Mouse (Mus musculus) adrenal gland, adult 2 months (tissue): ENCODE results near the gene Clcn2. TPM values are rescaled to one million over a fixed set of nuclear protein-coding genes. Genes with fewer than 3 reads are reported as not detected.

ENCODE experiments used
- DNase-seq: peaks from one replicate; pipeline ENCODE4 v3.0.0; 2021
- long read RNA-seq: library from polyadenylated mRNA; stranded (forward); transcript quantifications from one replicate; pipeline ENCODE4 v2.0.0, GENCODE M21; 2021
- polyA plus RNA-seq: library from polyadenylated mRNA; depleted of rRNA; stranded (reverse); fragments of >200 nt; gene quantifications from 2 replicates; pipeline ENCODE4 v1.2.3, GENCODE M21; 2012; rRNA removed
- total RNA-seq, 2 experiments: library from RNA; stranded (reverse); gene quantifications; 2 replicates each; pipeline ENCODE4 v1.2.3; 2021

The Clcn2 gene
- total RNA-seq = 10 to 100 TPM; 24.5 to 60.5 TPM
- 198 and 282 TPM in 2 replicates for polyA plus RNA-seq
- long read RNA-seq, transcript Clcn2-201 (24 exons, 3,128 nt) = major isoform, 8 of 22 reads
- long read RNA-seq, partial matches to known transcripts = 0 of 22 reads
- long read RNA-seq, other reads (novel, unspliced or antisense) = 14 of 22 reads

DNA sequence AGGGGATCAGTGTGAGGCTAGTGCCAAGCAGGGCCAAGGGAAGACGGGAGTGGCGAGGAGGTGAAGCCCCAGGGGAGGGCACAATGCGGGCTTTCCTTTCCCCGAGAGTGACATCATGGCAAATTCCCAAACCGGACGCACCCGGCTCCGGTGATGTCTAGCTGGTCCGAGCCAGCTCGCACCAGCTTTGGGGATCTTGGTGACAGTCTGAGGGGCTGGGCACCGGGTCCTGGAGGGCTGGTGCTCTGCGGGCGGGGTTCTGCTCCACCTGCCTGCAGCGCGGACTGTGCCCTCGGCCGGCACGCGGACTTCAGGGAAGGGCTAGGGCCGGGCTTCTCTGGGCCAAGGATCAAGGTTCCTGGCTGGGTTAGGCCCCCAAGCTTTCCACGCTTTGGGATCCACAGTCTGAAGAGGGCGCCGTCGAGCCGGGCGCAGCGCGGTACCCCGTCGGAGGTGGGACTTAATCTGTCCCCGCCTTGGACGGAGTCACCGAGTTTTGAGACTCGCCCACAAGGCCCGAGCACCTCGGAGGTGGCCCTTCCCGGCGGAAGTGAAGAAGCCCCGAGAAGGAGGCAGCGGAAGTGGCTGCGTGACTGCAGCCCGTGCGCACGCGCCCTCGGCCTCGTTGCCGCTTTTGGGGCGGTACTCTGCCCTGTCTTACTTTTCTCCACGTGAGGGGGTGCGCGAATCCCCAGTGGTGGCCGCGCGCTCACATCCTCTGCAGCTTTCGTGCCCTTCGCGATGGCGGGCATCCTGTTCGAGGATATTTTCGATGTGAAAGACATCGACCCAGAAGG is at the start of gene Clcn2, which contains the start of gene Polr2h:
Clcn2 (minus strand) TSS at position 566 of the 797 bp plus-strand sequence.
Polr2h (plus strand) TSS at position 485 of the 797 bp plus-strand sequence.
- peak; percentile 99 for DNase-seq

DNA sequence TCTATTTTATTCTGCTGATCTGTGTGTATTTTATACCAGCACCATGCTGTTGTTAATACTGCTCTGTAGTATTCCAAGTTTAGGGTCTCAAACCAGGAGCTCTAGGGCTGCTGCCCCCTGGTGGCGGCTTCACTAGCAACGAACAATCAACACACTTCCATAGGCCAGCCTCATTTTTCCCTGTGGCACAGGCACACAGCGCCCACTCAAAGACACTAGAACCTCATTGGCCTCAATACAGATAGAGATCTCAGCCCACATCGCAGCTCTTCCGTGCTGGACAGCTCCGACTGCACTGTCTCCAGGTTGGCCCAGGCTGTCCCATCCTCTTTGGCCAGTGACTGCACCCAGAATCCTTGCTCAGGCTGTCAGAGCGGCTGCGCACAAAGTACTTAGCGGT is 47.7 kb upstream of the Clcn2 start:
- peak; percentile 38 for DNase-seq

GRCm38 (mm10) chr16:20761681-20762080 is 44.1 kb upstream of the Clcn2 start:
- DNase-seq = peak; percentile 59

DNA sequence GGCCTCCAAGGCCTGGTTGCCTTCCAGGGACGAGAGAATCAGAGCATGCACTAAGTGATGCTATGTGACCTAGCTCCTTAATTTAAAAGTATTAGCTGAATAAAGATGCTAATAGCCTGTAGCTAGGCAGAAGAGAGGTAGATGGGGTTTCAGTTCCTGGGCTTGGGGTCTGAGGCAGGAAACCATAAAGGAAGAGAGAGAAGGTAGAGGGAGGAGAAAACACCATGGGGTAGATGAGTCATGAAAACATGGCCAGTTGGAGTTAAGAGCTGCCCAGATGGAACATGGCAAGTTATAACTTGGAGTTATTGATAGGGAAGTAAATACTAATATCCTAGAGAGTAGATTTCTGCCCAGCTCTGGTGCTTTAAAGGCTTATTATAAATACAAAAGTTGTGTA is 39.8 kb upstream of the Clcn2 start:
- DNase-seq = no peak

DNA sequence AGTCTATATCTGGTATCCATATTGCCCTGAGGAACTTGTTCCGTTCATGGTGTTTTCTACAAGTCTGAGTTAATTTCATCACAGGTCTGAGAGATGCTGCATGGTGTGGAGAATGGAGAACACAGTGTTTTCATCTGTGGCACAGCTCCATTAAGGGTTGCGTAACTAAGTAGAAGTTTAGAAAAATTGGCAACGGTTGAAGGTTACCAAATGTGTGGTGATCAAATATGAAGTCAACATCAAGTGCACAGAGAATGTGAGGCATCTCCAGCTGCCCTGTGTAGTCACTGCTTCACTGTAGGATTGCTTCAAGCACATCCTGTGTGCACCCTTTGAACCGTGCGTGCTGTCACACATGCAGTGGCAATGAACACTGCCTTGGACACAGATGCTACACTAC is 38.5 kb upstream of the Clcn2 start:
- peak; percentile 79 for DNase-seq

- no peak for DNase-seq
These were observed 33.0 kb upstream of the Clcn2 start for GRCm38 (mm10) chr16:20750518-20750917.

GRCm38 (mm10) chr16:20746641-20747040 is 29.1 kb upstream of the Clcn2 start:
- peak; percentile 74 for DNase-seq

DNA sequence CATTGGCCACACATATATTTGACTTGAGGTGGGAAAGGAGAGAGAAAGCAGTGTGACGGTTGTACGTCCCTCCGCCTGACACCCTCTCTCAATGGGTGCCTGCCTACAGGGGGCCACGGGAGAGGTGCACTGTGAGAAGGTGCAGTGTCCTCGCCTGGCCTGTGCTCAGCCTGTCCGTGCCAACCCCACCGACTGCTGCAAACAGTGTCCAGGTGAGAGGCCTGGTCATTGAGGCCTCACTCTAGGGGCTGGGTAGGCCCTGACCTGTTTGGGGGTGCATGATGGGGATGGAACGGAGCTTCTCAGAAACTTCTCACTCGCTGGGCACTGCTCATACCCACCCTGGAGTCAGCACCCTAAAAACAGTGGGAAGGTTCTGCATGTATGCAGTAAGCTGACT is 22.3 kb upstream of the Clcn2 start:
- DNase-seq = no peak

DNA sequence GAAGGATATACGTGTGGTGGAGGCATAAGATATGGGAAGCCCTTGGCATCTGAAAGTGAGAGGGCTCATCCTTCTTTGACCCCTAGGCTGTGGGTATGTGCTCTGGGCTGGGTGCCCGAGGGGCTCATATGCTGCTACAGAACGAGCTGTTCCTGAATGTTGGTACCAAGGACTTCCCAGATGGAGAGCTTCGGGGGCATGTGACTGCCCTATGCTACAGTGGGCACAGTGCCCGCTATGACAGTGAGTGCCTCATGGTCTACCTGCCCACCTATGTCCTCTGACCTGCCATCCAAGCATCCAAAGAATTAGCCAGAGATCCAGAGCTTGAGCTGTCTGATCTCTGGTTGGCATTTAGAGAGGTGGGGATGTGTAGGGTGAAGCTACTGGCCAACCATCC is 19.3 kb upstream of the Clcn2 start:
- DNase-seq = no peak

DNA sequence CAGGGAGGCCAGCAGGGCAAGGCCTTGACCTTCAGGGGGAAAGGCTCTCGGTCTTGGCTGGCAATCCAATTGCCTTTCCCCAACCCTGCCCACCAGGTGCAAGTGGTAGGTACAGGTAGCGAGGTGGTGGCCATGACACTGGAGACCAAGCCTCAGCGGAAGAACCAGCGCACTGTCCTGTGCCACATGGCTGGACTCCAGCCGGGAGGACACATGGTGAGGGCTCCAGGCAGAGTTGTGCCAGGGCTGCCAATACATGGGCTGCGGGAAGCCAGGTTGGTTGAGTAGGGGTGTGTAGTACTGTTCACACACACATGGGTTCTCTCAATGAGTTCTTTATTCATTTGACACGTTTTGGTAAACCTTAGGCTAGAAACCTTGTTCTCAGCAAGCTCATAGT is 18.6 kb upstream of the Clcn2 start:
- no peak for DNase-seq

GRCm38 (mm10) chr16:20735651-20736050 is 18.1 kb upstream of the Clcn2 start:
- DNase-seq = no peak

DNA sequence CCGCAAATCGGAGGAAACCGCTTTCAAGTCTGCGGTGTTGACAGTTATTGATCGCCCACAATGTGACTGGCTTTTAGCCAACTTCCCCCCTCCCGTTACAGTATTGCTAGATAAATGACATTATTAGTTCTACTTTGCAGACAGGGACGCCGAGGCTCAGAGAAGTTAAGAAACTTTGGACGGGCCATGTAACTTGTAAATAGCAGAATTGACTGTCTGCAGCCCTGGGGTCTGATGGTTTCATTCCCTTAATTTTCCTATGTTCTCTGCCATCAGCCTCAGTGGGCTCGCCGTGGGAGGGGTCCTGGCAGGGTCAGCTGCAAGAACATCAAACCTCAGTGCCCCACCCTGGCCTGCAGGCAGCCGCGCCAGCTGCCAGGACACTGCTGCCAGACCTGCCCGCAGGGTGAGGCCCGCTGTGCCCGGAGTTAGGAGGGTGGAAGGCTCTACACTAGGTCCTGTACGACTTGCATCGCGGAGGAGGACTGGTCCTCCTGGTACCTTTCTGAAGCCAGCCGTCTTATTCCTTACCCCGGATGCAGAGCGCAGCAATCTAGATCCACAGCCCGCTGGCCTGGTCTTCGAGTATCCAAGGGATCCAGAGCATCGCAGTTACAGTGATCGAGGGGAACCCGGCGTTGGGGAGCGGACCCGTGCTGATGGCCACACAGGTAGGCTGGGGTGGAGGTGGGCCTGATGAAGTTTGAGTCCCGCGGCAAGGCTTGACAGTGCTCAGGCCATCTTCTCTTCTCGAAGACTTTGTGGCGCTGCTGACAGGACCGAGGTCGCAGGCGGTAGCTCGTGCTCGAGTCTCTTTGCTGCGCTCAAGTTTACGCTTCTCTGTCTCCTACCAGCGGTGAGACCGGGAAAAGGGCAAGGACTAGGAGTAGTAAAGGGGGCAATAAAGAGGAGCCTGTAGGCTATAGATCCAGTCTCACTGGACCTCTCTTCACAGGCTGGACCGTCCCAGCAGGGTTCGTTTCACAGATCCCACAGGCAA is 16.5 kb upstream of the Clcn2 start, which contains the start of gene Thpo:
Thpo (minus strand) TSS at position 781 of the 1,000 bp plus-strand sequence.
- no peak for DNase-seq

- peak; percentile 84 for DNase-seq
These were observed 15.6 kb upstream of the Clcn2 start, which contains the start of gene Chrd for GRCm38 (mm10) chr16:20732925-20733730. Chrd (plus strand) TSS chr16:20733127.

DNA sequence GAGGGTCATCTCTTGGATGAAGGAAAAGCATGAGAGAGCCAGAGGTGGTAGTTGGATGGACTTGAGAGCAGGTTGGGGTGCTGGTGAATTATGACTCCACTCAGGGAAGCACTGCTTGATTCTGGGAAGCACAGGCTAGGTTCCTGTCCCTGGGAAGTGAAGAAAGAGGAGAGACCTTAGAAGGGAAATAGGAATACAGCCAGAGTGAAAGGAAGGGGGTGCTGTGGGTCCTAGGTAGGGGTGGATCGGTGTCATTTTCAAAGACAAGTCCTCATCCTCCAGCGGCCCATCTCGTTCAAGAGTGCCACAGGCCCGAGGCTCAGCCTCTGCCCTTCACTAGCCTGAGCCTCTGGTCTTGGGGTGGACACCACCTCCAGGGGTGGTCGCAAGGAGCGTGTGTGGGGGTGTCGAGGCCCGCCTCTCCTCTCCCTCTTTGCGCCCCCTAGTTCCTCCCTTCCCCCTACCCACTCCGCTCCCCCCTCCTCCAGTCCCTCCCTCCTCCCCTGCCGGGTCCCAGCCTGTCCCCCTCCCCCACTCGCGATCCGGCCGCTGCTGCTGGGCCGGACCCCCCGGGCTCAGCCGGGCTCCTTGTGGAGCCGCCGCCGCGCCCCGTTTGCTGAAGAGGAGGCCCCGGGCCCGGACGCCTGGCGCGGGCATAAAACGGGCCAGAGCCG is 14.8 kb upstream of the Clcn2 start:
- no peak for DNase-seq

DNA sequence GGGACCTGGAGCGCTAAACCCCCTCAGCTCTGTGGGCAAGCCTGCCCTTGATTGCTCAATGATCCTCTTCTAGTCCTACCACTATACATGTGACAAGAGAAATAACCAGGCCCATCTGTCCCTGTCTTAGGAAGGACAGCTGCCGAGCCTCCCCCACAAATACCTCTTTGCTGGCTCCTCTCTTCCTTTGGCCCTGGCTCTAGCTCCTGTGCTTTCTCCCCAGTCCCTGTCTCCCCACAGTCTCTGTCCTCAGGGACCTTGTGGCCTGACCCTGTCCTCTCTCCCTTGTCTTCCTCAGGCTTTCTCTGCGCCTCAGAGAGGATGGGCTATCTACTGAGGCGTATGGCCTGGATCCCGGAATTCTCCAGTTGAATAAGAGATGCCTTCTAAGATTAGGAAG is 14.1 kb upstream of the Clcn2 start:
- no peak for DNase-seq

- DNase-seq = no peak
These were observed 12.8 kb upstream of the Clcn2 start for GRCm38 (mm10) chr16:20730293-20730711.

DNA sequence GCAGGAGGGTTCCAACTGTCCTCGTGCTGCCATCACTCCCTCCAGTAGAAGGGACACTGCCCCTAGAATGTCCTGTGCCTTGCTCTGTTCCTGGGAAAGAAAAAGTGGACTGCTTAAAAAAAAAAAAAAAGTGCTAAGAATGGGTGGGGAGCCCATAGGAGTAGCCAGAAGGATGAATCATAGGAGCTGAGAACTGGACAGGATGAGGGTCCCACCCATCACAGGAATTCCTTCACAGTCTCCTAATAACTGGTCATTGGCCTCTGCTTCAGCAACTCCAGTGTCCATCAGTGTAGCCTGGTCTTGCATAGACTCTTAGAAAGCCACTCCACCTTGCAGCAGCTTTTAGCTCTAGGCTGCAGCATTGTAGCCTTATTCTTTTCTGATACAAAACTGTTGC is 8.8 kb upstream of the Clcn2 start:
- no peak for DNase-seq

DNA sequence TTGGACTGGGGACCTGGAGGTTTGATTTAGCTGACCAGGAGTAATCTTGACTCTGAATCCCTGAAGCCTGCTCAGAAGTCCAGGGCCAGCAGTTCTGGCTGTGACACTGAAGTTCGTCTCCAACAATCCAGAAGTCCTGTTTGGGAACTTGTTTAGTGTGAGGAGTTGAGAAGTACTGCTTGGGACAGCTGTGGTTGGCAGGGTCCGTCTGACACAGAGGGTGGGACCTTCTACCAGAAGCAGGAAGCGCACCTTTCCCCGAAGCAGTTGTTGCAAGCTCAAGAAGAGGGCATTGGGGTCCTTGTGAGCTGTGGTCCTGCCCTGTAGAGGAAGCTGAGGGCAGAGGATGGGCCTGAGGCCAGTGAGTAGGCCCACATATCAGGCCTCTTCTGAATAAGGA is 8.2 kb upstream of the Clcn2 start:
- DNase-seq = no peak

GRCm38 (mm10) chr16:20725321-20725720 is 7.8 kb upstream of the Clcn2 start:
- DNase-seq = no peak

- DNase-seq = peak; percentile 84
These were observed 6.8 kb upstream of the Clcn2 start for GRCm38 (mm10) chr16:20724338-20724748.

DNA sequence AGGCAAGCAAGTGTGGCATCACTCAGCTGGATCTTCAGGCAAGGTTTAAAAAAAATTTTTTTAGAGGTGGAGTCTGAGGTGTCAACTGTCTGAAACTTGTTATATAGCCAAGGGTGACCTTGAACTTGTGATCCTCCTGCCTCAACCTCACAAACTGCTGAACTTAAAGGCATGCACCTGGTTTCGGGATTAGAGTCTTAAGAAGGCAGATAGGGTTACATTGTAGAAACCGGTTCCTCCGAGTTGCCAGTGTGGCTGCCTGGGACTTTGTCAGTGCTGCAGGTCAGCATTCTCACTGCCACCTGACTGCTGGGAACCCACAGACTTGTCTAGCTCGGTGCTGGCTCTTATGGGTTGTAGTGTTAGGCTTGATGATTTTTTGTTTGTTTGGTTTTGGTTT is 5.7 kb upstream of the Clcn2 start:
- DNase-seq = no peak
